Mouse (Mus musculus) CH12.LX (cell line): ENCODE data around the gene Trappc3. TPM values are rescaled to one million over a fixed set of nuclear protein-coding genes. Genes with fewer than 3 reads are reported as not detected.

Source experiments
- DNase-seq: peaks from one replicate; pipeline ENCODE4 v3.0.0-alpha.2; 2013; ENCODE audit errors: extremely low read depth
- H3K27ac ChIP-seq: 2 replicates; pipeline ENCODE4 v1.5.1; 2012; ENCODE audit warnings: low read depth, mild to moderate bottlenecking, control low read depth, moderate library complexity; ENCODE audit not compliant: insufficient read depth
- H3K27me3 ChIP-seq: replicated peaks from 2 replicates; pipeline ENCODE3; 2012; ENCODE audit warnings: inconsistent platforms
- H3K36me3 ChIP-seq, 2 experiments: replicated peaks in 1 of 2; 2 replicates each; pipeline versions ENCODE3 to v1.6.1; 2012; ENCODE audit warnings: inconsistent platforms in 1 of 2, low read length in 1 of 2, mild to moderate bottlenecking in 1 of 2, mixed read lengths in 1 of 2, moderate library complexity in 1 of 2; ENCODE audit not compliant: control insufficient read depth in 1 of 2, insufficient read depth in 1 of 2
- H3K4me1 ChIP-seq, 2 experiments: 2 replicates each; pipeline ENCODE4 v1.6.1; 2012; ENCODE audit warnings: inconsistent platforms in 1 of 2, moderate library complexity in 1 of 2; ENCODE audit not compliant: insufficient read depth in 2 of 2, control insufficient read depth in 1 of 2
- H3K4me2 ChIP-seq: 2 replicates; pipeline ENCODE4 v1.6.1; 2012; ENCODE audit warnings: low read depth, mild to moderate bottlenecking, control low read depth; ENCODE audit not compliant: poor library complexity, insufficient read depth, severe bottlenecking
- H3K4me3 ChIP-seq, 3 experiments: fragments of 150-350 bp in 1 of 3; sonication (generic) in 1 of 3; replicated peaks in 1 of 3; 2 replicates each; pipeline versions ENCODE3 to v1.5.1; 2011 to 2012; ENCODE audit warnings: low read depth in 2 of 3, low read length in 2 of 3, mild to moderate bottlenecking in 2 of 3, moderate library complexity in 2 of 3, control low read depth in 1 of 3, improper control_type of control experiment in 1 of 3, inconsistent platforms in 1 of 3, mixed read lengths in 1 of 3; ENCODE audit not compliant: poor library complexity in 1 of 3
- H3K79me2 ChIP-seq: replicated peaks from 2 replicates; pipeline ENCODE4 v1.6.1; 2012; ENCODE audit warnings: mild to moderate bottlenecking, moderate library complexity; ENCODE audit not compliant: control insufficient read depth, poor library complexity, insufficient read depth, severe bottlenecking; ENCODE audit errors: extremely low read depth
- H3K9ac ChIP-seq: 2 replicates; pipeline ENCODE4 v1.6.1; 2012; ENCODE audit warnings: low read depth, mild to moderate bottlenecking, control low read depth, moderate library complexity; ENCODE audit not compliant: insufficient read depth
- H3K9me3 ChIP-seq: replicated peaks from 2 replicates; pipeline ENCODE3; 2012; ENCODE audit warnings: low read length, inconsistent platforms, mixed read lengths
- CHD2 ChIP-seq: IDR thresholded peaks from 2 replicates; pipeline ENCODE4 v1.6.1; 2011; ENCODE audit warnings: low read length, improper control_type of control experiment
- ELF1 ChIP-seq: IDR thresholded peaks from 2 replicates; pipeline ENCODE4 v1.6.1; 2014; ENCODE audit warnings: low read depth, mild to moderate bottlenecking, inconsistent platforms, low read length, improper control_type of control experiment
- EP300 ChIP-seq: IDR thresholded peaks from 2 replicates; pipeline ENCODE4 v1.6.1; 2011; ENCODE audit warnings: low read length, improper control_type of control experiment
- ETS1 ChIP-seq: conservative IDR thresholded peaks from 2 replicates; pipeline ENCODE4 v1.6.1; 2012; ENCODE audit warnings: low read depth, mild to moderate bottlenecking, inconsistent platforms, low read length, improper control_type of control experiment, moderate library complexity
- HCFC1 ChIP-seq: IDR thresholded peaks from 2 replicates; pipeline ENCODE4 v1.6.1; 2012; ENCODE audit warnings: low read depth, mild to moderate bottlenecking, inconsistent platforms, low read length, improper control_type of control experiment
- IRF4 ChIP-seq: IDR thresholded peaks from 2 replicates; pipeline ENCODE4 v1.6.1; 2014; ENCODE audit warnings: low read depth, mild to moderate bottlenecking, inconsistent platforms, low read length, improper control_type of control experiment
- JUN ChIP-seq: IDR thresholded peaks from 2 replicates; pipeline ENCODE4 v1.6.1; 2011; ENCODE audit warnings: low read depth, mild to moderate bottlenecking, low read length, improper control_type of control experiment, moderate library complexity; ENCODE audit not compliant: insufficient read depth
- JUND ChIP-seq: conservative IDR thresholded peaks from 2 replicates; pipeline ENCODE4 v1.6.1; 2011; ENCODE audit warnings: low read depth, low read length, improper control_type of control experiment
- MXI1 ChIP-seq: IDR thresholded peaks from 2 replicates; pipeline ENCODE4 v1.6.1; 2011; ENCODE audit warnings: mild to moderate bottlenecking, low read depth, low read length, improper control_type of control experiment
- NRF1 ChIP-seq: IDR thresholded peaks from 2 replicates; pipeline ENCODE4 v1.6.1; 2014; ENCODE audit warnings: low read depth, mild to moderate bottlenecking, inconsistent platforms, low read length, improper control_type of control experiment, moderate library complexity
- PAX5 ChIP-seq: IDR thresholded peaks from 2 replicates; pipeline ENCODE4 v1.6.1; 2012; ENCODE audit warnings: low read length, inconsistent platforms, mixed read lengths
- POLR2A ChIP-seq: IDR thresholded peaks from 2 replicates; pipeline ENCODE4 v1.6.1; 2011; ENCODE audit warnings: low read depth, mild to moderate bottlenecking, improper control_type of control experiment, low read length
- POLR2AphosphoS2 ChIP-seq: IDR thresholded peaks from 2 replicates; pipeline ENCODE4 v1.6.1; 2011; ENCODE audit warnings: low read depth, low read length, improper control_type of control experiment
- RCOR1 ChIP-seq: conservative IDR thresholded peaks from 2 replicates; pipeline ENCODE4 v1.6.1; 2012; ENCODE audit warnings: low read depth, mild to moderate bottlenecking, inconsistent platforms, low read length, improper control_type of control experiment
- SIN3A ChIP-seq: IDR thresholded peaks from 2 replicates; pipeline ENCODE4 v1.6.1; 2012; ENCODE audit warnings: low read length, improper control_type of control experiment, inconsistent platforms
- USF1 ChIP-seq: IDR thresholded peaks from 2 replicates; pipeline ENCODE4 v1.6.1; 2014; ENCODE audit warnings: low read depth, mild to moderate bottlenecking, inconsistent platforms, low read length, improper control_type of control experiment
- ZC3H11A ChIP-seq: IDR thresholded peaks from 2 replicates; pipeline ENCODE4 v1.6.1; 2012; ENCODE audit warnings: low read depth, mild to moderate bottlenecking, inconsistent platforms, low read length, improper control_type of control experiment
- dilution Hi-C: fragments of 300-500 bp; cut with MboI; formaldehyde crosslinking; loops from 2 replicates; pipeline ENCODE4 v1.14.3; 2020; ENCODE audit warnings: low sequenced_read_pairs; ENCODE audit not compliant: extremely low pct_unique_long_range_greater_than_20kb, extremely low pct_ligation_motif_present
- in situ Hi-C: fragments of 300-500 bp; cut with MboI; formaldehyde crosslinking; loops from 3 replicates; pipeline ENCODE4 v1.14.3; 2019; ENCODE audit warnings: low sequenced_read_pairs, low pct_ligation_motif_present, low pct_unique_long_range_greater_than_20kb, mixed read lengths
- polyA plus RNA-seq: library from polyadenylated mRNA; unstranded; fragments of >175 nt; gene quantifications from 2 replicates; pipeline ENCODE4 v1.2.1, GENCODE M21; 2012; ENCODE audit warnings: low read depth; ENCODE audit not compliant: insufficient read length
- total RNA-seq, 2 experiments: library from RNA; depleted of rRNA; stranded (reverse); fragments of 300-350 nt in 1 of 2; fragments of >200 nt in 1 of 2; gene quantifications; 2 replicates each; pipeline ENCODE4 v1.2.3; 2012 to 2014

Gene Trappc3
- total and polyA plus RNA-seq, 3 experiments, result 72.7 to 94.8 (median 74.1) TPM

GRCm38 (mm10) chr4:126310344-126310743 is 48.2 kb downstream of the Trappc3 start:
- dilution Hi-C loops, result no loop called here
- in situ Hi-C loops, result no loop called here

GRCm38 (mm10) chr4:126311566-126312200 is 49.6 kb downstream of the Trappc3 start:
- dilution Hi-C loops, result no loop called here
- no peaks in the 10 kb centered on the region for H3K9me3 ChIP-seq
- in situ Hi-C loops, result no loop called here
- no peak overlapping the region for H3K4me3 ChIP-seq
- DNase-seq, result no peak
- no peaks in the 10 kb centered on the region for H3K27me3 ChIP-seq
- no peaks in the 10 kb centered on the region for H3K79me2 ChIP-seq
- peaks cover 19 to 35% of the 10 kb centered on the region in 2 experiments for H3K36me3 ChIP-seq
- peaks cover 0 to 4% of the 10 kb centered on the region in 2 experiments; a peak in 3 of 4 replicates for H3K4me1 ChIP-seq
- no peak overlapping the region for H3K27ac ChIP-seq
- TF ChIP-seq MXI1 (no peak), ELF1 (no peak), CHD2 (no peak), HCFC1 (no peak), JUN (no peak), PAX5 (no peak), POLR2AphosphoS2 (no peak), ZC3H11A (no peak), ETS1 (no peak)
- no peak overlapping the region for H3K4me2 ChIP-seq
- no peak overlapping the region for H3K9ac ChIP-seq

More at GRCm38 (mm10) chr4:126310344-126310743, 48.2 kb downstream of the Trappc3 start:
- no peak overlapping the region for H3K27ac ChIP-seq
- no peak overlapping the region for H3K9ac ChIP-seq
- no peaks in the 10 kb centered on the region for H3K27me3 ChIP-seq
- no peak for DNase-seq
- no peaks in the 10 kb centered on the region for H3K79me2 ChIP-seq
- peaks cover 8% of the 10 kb centered on the region for H3K9me3 ChIP-seq
- no peak overlapping the region for H3K4me3 ChIP-seq
- H3K4me2 ChIP-seq, result no peak overlapping the region
- H3K36me3 ChIP-seq, result peaks cover 6 to 22% of the 10 kb centered on the region in 2 experiments
- peaks cover 0 to 4% of the 10 kb centered on the region in 2 experiments; a peak in 3 of 4 replicates for H3K4me1 ChIP-seq
- TF ChIP-seq NRF1 (no peak), SIN3A (no peak), PAX5 (no peak), MXI1 (no peak), POLR2A (no peak)

DNA sequence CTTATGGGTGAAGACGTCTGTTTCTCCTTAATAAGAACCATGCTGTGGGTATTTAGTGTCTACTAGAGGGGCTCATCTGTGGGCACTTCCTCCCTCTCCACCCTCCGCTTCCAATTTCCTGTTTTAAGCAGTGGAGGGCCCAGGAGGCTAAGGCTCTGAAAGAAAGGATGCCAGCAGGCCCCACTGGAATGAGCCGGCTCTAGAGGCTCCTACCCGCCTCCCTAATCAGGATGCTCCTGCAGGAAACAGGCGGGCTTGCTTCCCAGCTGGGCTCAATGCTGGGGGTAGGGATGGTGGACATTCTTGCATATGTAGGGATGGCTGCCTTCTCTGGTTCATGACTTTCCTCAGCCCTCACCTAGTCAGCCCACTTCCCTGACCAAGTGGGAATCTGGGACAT is 51.1 kb downstream of the Trappc3 start:
- Histone ChIP-seq H3K36me3 (peaks cover 34 to 51% of the 10 kb centered on the region in 2 experiments), H3K27me3 (no peaks in the 10 kb centered on the region), H3K4me3 (no peak overlapping the region), H3K27ac (no peak overlapping the region), H3K4me1 (peaks cover 0 to 4% of the 10 kb centered on the region in 2 experiments; a peak in 3 of 4 replicates), H3K79me2 (no peaks in the 10 kb centered on the region), H3K9me3 (no peaks in the 10 kb centered on the region), H3K4me2 (no peak overlapping the region), H3K9ac (no peak overlapping the region)
- in situ Hi-C loops, result no loop called here
- dilution Hi-C loops, result no loop called here
- no peak for DNase-seq
- no peak for TF ChIP-seq EP300
- no peak for TF ChIP-seq RCOR1
- no peak for TF ChIP-seq JUN
- no peak for TF ChIP-seq USF1
- TF ChIP-seq IRF4, result no peak
- no peak for TF ChIP-seq JUND
